Mouse (Mus musculus): ENCODE results near the gene Ptprn2.

The Ptprn2 gene

GRCm38 (mm10) chr12:116892584-116892983, 407.1 kb downstream of the Ptprn2 start:
- no peak for DNase-seq (ENCODE audit: low spot score)

- no peak for DNase-seq (ENCODE audit: low spot score)
Observed at GRCm38 (mm10) chr12:116896651-116897050, 411.1 kb downstream of the Ptprn2 start.

- no peak for DNase-seq (ENCODE audit: low spot score)
Observed at GRCm38 (mm10) chr12:116901773-116902172, 416.3 kb downstream of the Ptprn2 start.

GRCm38 (mm10) chr12:116907424-116907823, 421.9 kb downstream of the Ptprn2 start:
- DNase-seq (ENCODE audit: low spot score), result no peak

GRCm38 (mm10) chr12:116908668-116909067, 423.1 kb downstream of the Ptprn2 start:
- peak; percentile 28 for DNase-seq (ENCODE audit: low spot score)

- no peak for DNase-seq (ENCODE audit: low spot score)
Observed at GRCm38 (mm10) chr12:116916776-116917175, 431.3 kb downstream of the Ptprn2 start.

- DNase-seq (ENCODE audit: low spot score), result no peak
Observed at GRCm38 (mm10) chr12:116919185-116919584, 433.7 kb downstream of the Ptprn2 start.

GRCm38 (mm10) chr12:116919691-116920526, 434.4 kb downstream of the Ptprn2 start:
- peak; percentile 45 for DNase-seq (ENCODE audit: low spot score)

- no peak for DNase-seq (ENCODE audit: low spot score)
Observed at GRCm38 (mm10) chr12:116927115-116927514, 441.6 kb downstream of the Ptprn2 start.

- no peak for DNase-seq (ENCODE audit: low spot score)
Observed at GRCm38 (mm10) chr12:116927516-116927915, 442.0 kb downstream of the Ptprn2 start.

GRCm38 (mm10) chr12:116938158-116938854, 452.8 kb downstream of the Ptprn2 start:
- DNase-seq (ENCODE audit: low spot score), result peak; percentile 63

- DNase-seq (ENCODE audit: low spot score), result no peak
Observed at GRCm38 (mm10) chr12:116943883-116944282, 458.4 kb downstream of the Ptprn2 start.

- DNase-seq (ENCODE audit: low spot score), result no peak
Observed at GRCm38 (mm10) chr12:116948151-116948928, 462.8 kb downstream of the Ptprn2 start.

GRCm38 (mm10) chr12:116949726-116950125, 464.2 kb downstream of the Ptprn2 start:
- DNase-seq (ENCODE audit: low spot score), result no peak

- DNase-seq (ENCODE audit: low spot score), result no peak
Observed at GRCm38 (mm10) chr12:116952452-116953205, 467.1 kb downstream of the Ptprn2 start.

- DNase-seq (ENCODE audit: low spot score), result no peak
Observed at GRCm38 (mm10) chr12:116959164-116959563, 473.6 kb downstream of the Ptprn2 start.

GRCm38 (mm10) chr12:116963906-116964305, 478.4 kb downstream of the Ptprn2 start:
- DNase-seq (ENCODE audit: low spot score), result no peak

- DNase-seq (ENCODE audit: low spot score), result no peak
Observed at GRCm38 (mm10) chr12:116968215-116968939, 482.9 kb downstream of the Ptprn2 start.

- no peak for DNase-seq (ENCODE audit: low spot score)
Observed at GRCm38 (mm10) chr12:116975547-116975946, 490.0 kb downstream of the Ptprn2 start.

GRCm38 (mm10) chr12:116976981-116977380, 491.5 kb downstream of the Ptprn2 start:
- DNase-seq (ENCODE audit: low spot score), result no peak

GRCm38 (mm10) chr12:116978201-116978600, 492.7 kb downstream of the Ptprn2 start:
- no peak for DNase-seq (ENCODE audit: low spot score)

Measured in layer of hippocampus, adult 11-12 months (tissue).